Mouse (Mus musculus) E14TG2a.4 (cell line): ENCODE results near the gene Hdac4.

Source experiments
- CTCF ChIP-seq: conservative IDR thresholded peaks from 2 replicates; pipeline ENCODE4 v1.5.1; 2014; ENCODE audit warnings: low read length
- NANOG ChIP-seq: IDR thresholded peaks from 2 replicates; pipeline ENCODE4 v1.6.1; 2014; ENCODE audit warnings: borderline replicate concordance, low read length, mixed read lengths

DNA sequence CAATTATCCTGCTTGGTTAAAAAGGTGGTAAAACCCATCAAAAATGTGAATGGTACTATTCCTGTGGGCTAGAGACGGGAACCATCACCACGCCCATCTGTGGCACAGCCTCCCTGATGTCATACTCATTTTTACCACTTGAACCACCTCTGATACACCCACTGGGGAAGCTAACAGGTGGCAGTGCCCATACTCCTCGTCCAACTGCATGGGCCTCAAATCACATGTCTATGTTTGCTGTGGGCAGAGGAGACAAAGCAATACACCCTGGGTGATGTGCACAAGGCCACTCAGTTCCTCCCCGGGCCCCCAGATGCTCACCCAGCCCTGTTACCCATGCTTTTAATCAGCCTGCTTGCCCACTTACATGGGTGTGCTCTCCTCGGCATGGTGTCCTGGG lies 236.5 kb downstream of the Hdac4 start:
- no peak for TF ChIP-seq CTCF
- no peak for TF ChIP-seq NANOG
